Mouse (Mus musculus) embryonic fibroblast, embryonic 13.5 days (primary cell): ENCODE measurements around the gene Samd13.

Source experiments
- CTCF ChIP-seq: IDR thresholded peaks from 2 replicates; pipeline ENCODE4 v1.5.1; 2011; ENCODE audit warnings: mild to moderate bottlenecking, control low read depth, low read length, moderate library complexity, borderline replicate concordance; ENCODE audit not compliant: insufficient read depth
- POLR2A ChIP-seq: IDR thresholded peaks from 2 replicates; pipeline ENCODE4 v1.6.1; 2011; ENCODE audit warnings: low read depth, mild to moderate bottlenecking, control low read depth, low read length, moderate library complexity

DNA sequence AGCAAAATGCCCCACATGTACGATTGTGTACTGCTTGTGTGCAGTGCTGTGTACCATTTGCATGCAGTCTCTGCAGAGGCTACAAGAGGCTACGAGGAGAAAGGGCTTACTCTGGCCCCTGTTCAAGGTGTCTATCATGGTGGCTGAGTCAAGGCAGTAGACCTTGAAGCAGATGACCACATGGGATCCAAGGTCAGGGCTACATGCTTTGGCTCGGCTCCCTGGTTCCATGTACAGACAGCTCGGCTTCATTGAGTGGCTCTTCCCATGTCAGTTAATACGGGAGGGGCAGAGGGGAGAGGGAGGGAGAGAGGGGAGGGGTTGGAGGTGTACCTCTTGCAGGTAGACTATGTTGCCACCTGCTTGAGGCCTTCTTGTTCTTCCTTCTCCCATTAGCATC, 33.0 kb downstream of the Samd13 start:
- no peak for TF ChIP-seq POLR2A
- no peak for TF ChIP-seq CTCF
